Mouse (Mus musculus): Measurements from ENCODE around the gene Etl4. TPM values are rescaled to one million over a fixed set of nuclear protein-coding genes. Genes with fewer than 3 reads are reported as not detected.

The Etl4 gene
- polyA plus RNA-seq, 1 experiment from 2014 or later = 15.3 TPM

GRCm38 (mm10) chr2:20774462-20774861 lies 864.9 kb downstream of the Etl4 start:
- Histone ChIP-seq H3K27ac (ENCODE audit: low read depth, low read length) (no peak overlapping the region), H3K27me3 (ENCODE audit: control insufficient read depth, insufficient read depth, low read length) (no peaks in the 10 kb centered on the region), H3K36me3 (ENCODE audit: control insufficient read depth, insufficient read depth, low read length) (no peaks in the 10 kb centered on the region), H3K9ac (ENCODE audit: low read length) (no peak overlapping the region), H3K4me3 (ENCODE audit: low read depth, low read length) (no peak overlapping the region), H3K4me1 (ENCODE audit: control insufficient read depth, insufficient read depth, low read length) (no peaks in the 10 kb centered on the region), H3K4me2 (no peak overlapping the region), H3K9me3 (ENCODE audit: control insufficient read depth, low read length) (no peaks in the 10 kb centered on the region)
- DNase-seq (ENCODE audit: low spot score, missing footprints) = no peak
- 73% methylated on average over 2 of the region's 2 CpGs for WGBS
- no peak for ATAC-seq (ENCODE audit: low FRiP score)

GRCm38 (mm10) chr2:20776171-20776704 lies 866.7 kb downstream of the Etl4 start:
- Histone ChIP-seq H3K36me3 (ENCODE audit: control insufficient read depth, insufficient read depth, low read length) (no peaks in the 10 kb centered on the region), H3K4me3 (ENCODE audit: low read depth, low read length) (no peak overlapping the region), H3K9ac (ENCODE audit: low read length) (no peak overlapping the region), H3K4me1 (ENCODE audit: control insufficient read depth, insufficient read depth, low read length) (no peaks in the 10 kb centered on the region), H3K4me2 (no peak overlapping the region), H3K27me3 (ENCODE audit: control insufficient read depth, insufficient read depth, low read length) (no peaks in the 10 kb centered on the region), H3K27ac (ENCODE audit: low read depth, low read length) (no peak overlapping the region), H3K9me3 (ENCODE audit: control insufficient read depth, low read length) (no peaks in the 10 kb centered on the region)
- ATAC-seq (ENCODE audit: low FRiP score) = no peak
- no peak for DNase-seq (ENCODE audit: low spot score, missing footprints)
- WGBS = 89% methylated on average over 6 of the region's 6 CpGs

- Histone ChIP-seq H3K9ac (ENCODE audit: low read length) (no peak overlapping the region), H3K9me3 (ENCODE audit: control insufficient read depth, low read length) (no peaks in the 10 kb centered on the region), H3K27ac (ENCODE audit: low read depth, low read length) (no peak overlapping the region), H3K4me1 (ENCODE audit: control insufficient read depth, insufficient read depth, low read length) (no peaks in the 10 kb centered on the region), H3K4me3 (ENCODE audit: low read depth, low read length) (no peak overlapping the region), H3K4me2 (no peak overlapping the region), H3K36me3 (ENCODE audit: control insufficient read depth, insufficient read depth, low read length) (no peaks in the 10 kb centered on the region), H3K27me3 (ENCODE audit: control insufficient read depth, insufficient read depth, low read length) (no peaks in the 10 kb centered on the region)
- no peak for ATAC-seq (ENCODE audit: low FRiP score)
- 77% methylated on average over 6 of the region's 6 CpGs for WGBS
- DNase-seq (ENCODE audit: low spot score, missing footprints) = no peak
Measured at GRCm38 (mm10) chr2:20777931-20778330, 868.4 kb downstream of the Etl4 start.

DNA sequence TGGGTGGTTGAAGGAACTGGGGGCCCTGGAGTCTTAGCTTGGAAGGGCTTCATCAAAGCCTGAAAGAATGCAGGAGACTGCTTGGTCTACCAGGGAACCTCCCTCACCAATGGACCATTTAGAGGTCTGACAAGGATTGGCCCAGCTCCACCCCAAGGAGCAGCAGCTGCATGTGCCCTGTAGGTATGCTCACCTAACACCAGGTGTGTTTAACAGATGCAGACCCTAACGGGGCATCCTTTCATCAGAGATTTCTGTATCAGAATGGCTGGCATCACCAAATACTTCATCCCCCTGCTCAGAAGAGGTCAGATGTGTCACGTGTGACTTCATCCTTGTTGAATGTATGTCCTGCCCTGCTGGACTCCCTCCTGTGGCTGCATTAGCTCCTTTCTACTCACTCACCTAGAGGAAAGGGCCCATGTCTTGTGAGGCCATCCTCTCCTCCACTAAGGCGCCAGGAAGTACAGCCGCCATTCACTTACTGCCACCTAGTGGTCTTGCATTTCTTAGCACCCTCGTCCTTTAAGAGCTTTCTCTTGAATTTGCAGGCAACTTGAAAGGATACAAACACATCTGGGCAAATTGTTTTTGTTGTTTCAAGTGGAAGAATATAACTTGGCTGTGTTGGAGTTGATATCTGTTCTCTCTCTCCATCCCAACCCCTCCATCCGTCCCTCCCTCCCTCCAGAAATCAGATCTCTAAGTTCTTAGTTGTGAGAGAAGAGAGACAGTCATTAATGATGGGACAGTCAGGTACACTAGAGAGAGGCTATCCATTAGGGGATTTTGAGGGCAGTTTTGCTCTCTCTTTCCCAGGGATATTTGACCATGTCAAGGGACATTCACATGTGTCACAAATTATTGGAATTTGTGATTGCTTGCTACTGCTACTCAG lies 870.2 kb downstream of the Etl4 start:
- Histone ChIP-seq H3K9me3 (ENCODE audit: control insufficient read depth, low read length) (no peaks in the 10 kb centered on the region), H3K27ac (ENCODE audit: low read depth, low read length) (no peak overlapping the region), H3K4me2 (no peak overlapping the region), H3K27me3 (ENCODE audit: control insufficient read depth, insufficient read depth, low read length) (no peaks in the 10 kb centered on the region), H3K36me3 (ENCODE audit: control insufficient read depth, insufficient read depth, low read length) (no peaks in the 10 kb centered on the region), H3K4me3 (ENCODE audit: low read depth, low read length) (no peak overlapping the region), H3K4me1 (ENCODE audit: control insufficient read depth, insufficient read depth, low read length) (no peaks in the 10 kb centered on the region), H3K9ac (ENCODE audit: low read length) (no peak overlapping the region)
- WGBS = 37% methylated on average over 6 of the region's 6 CpGs
- ATAC-seq (ENCODE audit: low FRiP score) = peak; percentile 87
- DNase-seq (ENCODE audit: low spot score, missing footprints) = peak; percentile 95

GRCm38 (mm10) chr2:20801236-20801890 lies 891.8 kb downstream of the Etl4 start:
- H3K9me3 ChIP-seq (ENCODE audit: control insufficient read depth, low read length) = no peaks in the 10 kb centered on the region
- H3K27ac ChIP-seq (ENCODE audit: low read depth, low read length) = no peak overlapping the region
- H3K36me3 ChIP-seq (ENCODE audit: control insufficient read depth, insufficient read depth, low read length) = no peaks in the 10 kb centered on the region
- 58% methylated on average over 8 of the region's 8 CpGs for WGBS
- no peaks in the 10 kb centered on the region for H3K27me3 ChIP-seq (ENCODE audit: control insufficient read depth, insufficient read depth, low read length)
- ATAC-seq (ENCODE audit: low FRiP score) (no peak), DNase-seq (ENCODE audit: low spot score, missing footprints) (no peak)
- H3K4me1 ChIP-seq (ENCODE audit: control insufficient read depth, insufficient read depth, low read length) = no peaks in the 10 kb centered on the region
- H3K4me2 ChIP-seq = no peak overlapping the region
- H3K9ac ChIP-seq (ENCODE audit: low read length) = no peak overlapping the region
- H3K4me3 ChIP-seq (ENCODE audit: low read depth, low read length) = no peak overlapping the region

DNA sequence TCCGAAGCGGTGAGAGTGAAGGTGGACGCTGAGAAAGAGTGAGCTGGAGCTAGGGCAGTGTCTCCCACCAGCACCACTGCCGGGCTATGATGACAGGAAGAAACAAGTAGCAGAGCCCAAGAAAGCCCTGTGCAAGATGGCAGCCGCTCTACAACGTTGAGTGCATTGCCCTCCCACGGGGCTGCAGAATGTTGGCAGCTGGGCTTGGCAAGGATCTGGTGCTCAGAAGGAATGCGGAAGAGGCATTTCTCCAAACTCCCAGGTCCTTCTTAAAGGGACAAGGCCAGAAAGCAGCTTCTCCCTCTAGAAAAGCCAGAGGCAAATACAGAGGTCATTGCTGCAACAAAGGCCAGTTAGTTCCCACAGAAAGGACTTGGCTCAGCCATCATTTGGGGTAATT lies 901.9 kb downstream of the Etl4 start:
- ATAC-seq (ENCODE audit: low FRiP score) (no peak), DNase-seq (ENCODE audit: low spot score, missing footprints) (no peak)
- no peaks in the 10 kb centered on the region for H3K27me3 ChIP-seq (ENCODE audit: control insufficient read depth, insufficient read depth, low read length)
- no peaks in the 10 kb centered on the region for H3K4me1 ChIP-seq (ENCODE audit: control insufficient read depth, insufficient read depth, low read length)
- H3K27ac ChIP-seq (ENCODE audit: low read depth, low read length) = no peak overlapping the region
- H3K4me3 ChIP-seq (ENCODE audit: low read depth, low read length) = no peak overlapping the region
- no peaks in the 10 kb centered on the region for H3K9me3 ChIP-seq (ENCODE audit: control insufficient read depth, low read length)
- no peaks in the 10 kb centered on the region for H3K36me3 ChIP-seq (ENCODE audit: control insufficient read depth, insufficient read depth, low read length)
- H3K4me2 ChIP-seq = no peak overlapping the region
- WGBS = 88% methylated on average over 8 of the region's 8 CpGs
- H3K9ac ChIP-seq (ENCODE audit: low read length) = no peak overlapping the region

GRCm38 (mm10) chr2:20813986-20814385 lies 904.4 kb downstream of the Etl4 start:
- Histone ChIP-seq H3K27me3 (ENCODE audit: control insufficient read depth, insufficient read depth, low read length) (no peaks in the 10 kb centered on the region), H3K4me1 (ENCODE audit: control insufficient read depth, insufficient read depth, low read length) (no peaks in the 10 kb centered on the region), H3K27ac (ENCODE audit: low read depth, low read length) (no peak overlapping the region), H3K4me2 (no peak overlapping the region), H3K36me3 (ENCODE audit: control insufficient read depth, insufficient read depth, low read length) (no peaks in the 10 kb centered on the region), H3K9ac (ENCODE audit: low read length) (no peak overlapping the region), H3K9me3 (ENCODE audit: control insufficient read depth, low read length) (no peaks in the 10 kb centered on the region), H3K4me3 (ENCODE audit: low read depth, low read length) (no peak overlapping the region)
- ATAC-seq (ENCODE audit: low FRiP score) (no peak), DNase-seq (ENCODE audit: low spot score, missing footprints) (no peak)
- WGBS = 78% methylated on average over 2 of the region's 2 CpGs

GRCm38 (mm10) chr2:20818226-20818625 lies 908.6 kb downstream of the Etl4 start:
- DNase-seq (ENCODE audit: low spot score, missing footprints) (no peak), ATAC-seq (ENCODE audit: low FRiP score) (no peak)
- no peak overlapping the region for H3K4me3 ChIP-seq (ENCODE audit: low read depth, low read length)
- H3K27ac ChIP-seq (ENCODE audit: low read depth, low read length) = no peak overlapping the region
- no peaks in the 10 kb centered on the region for H3K36me3 ChIP-seq (ENCODE audit: control insufficient read depth, insufficient read depth, low read length)
- no peaks in the 10 kb centered on the region for H3K4me1 ChIP-seq (ENCODE audit: control insufficient read depth, insufficient read depth, low read length)
- no peak overlapping the region for H3K4me2 ChIP-seq
- no peak overlapping the region for H3K9ac ChIP-seq (ENCODE audit: low read length)
- no peaks in the 10 kb centered on the region for H3K9me3 ChIP-seq (ENCODE audit: control insufficient read depth, low read length)
- WGBS = 85% methylated on average over 7 of the region's 7 CpGs
- no peaks in the 10 kb centered on the region for H3K27me3 ChIP-seq (ENCODE audit: control insufficient read depth, insufficient read depth, low read length)

- Histone ChIP-seq H3K4me1 (ENCODE audit: control insufficient read depth, insufficient read depth, low read length) (no peaks in the 10 kb centered on the region), H3K27me3 (ENCODE audit: control insufficient read depth, insufficient read depth, low read length) (no peaks in the 10 kb centered on the region), H3K9ac (ENCODE audit: low read length) (no peak overlapping the region), H3K4me3 (ENCODE audit: low read depth, low read length) (no peak overlapping the region), H3K27ac (ENCODE audit: low read depth, low read length) (no peak overlapping the region), H3K36me3 (ENCODE audit: control insufficient read depth, insufficient read depth, low read length) (no peaks in the 10 kb centered on the region), H3K9me3 (ENCODE audit: control insufficient read depth, low read length) (no peaks in the 10 kb centered on the region), H3K4me2 (no peak overlapping the region)
- DNase-seq (ENCODE audit: low spot score, missing footprints) (no peak), ATAC-seq (ENCODE audit: low FRiP score) (no peak)
Measured at GRCm38 (mm10) chr2:20826258-20826657, 916.7 kb downstream of the Etl4 start.
